13 mouse cellular contexts compared by ENCODE assay signal in genomic region chr9:123285623-123286022, GRCm38 (mm10). TPM values are rescaled to one million over a fixed set of nuclear protein-coding genes. Genes with fewer than 3 reads are reported as not detected.
DNase-seq lines count a peak whose midpoint lies in the region; ATAC-seq lines count a peak whose summit lies in the region.
"Had no signal": no experiment of that assay in that cellular context is flagged by ENCODE, and none has a peak within 500 bp of the region (broad histone marks: within the 10 kb centered on the region; RNA-seq: fewer than 3 reads in every experiment).

No protein-coding gene starts in this region.

- H3K36me3 ChIP-seq in liver, embryonic 12.5 days = no peaks in the 10 kb centered on the region
- H3K36me3 ChIP-seq: heart, embryonic 13.5 days; limb, embryonic 10.5 days had no signal

- ATAC-seq in liver, embryonic 12.5 days = peak; percentile 47; the same call in 1 of the 2 replicates
- ATAC-seq: activated CD4-positive, CD25-positive, alpha-beta regulatory T cell, adult 4 months; lung, postnatal 0 days had no signal

- peak; percentile 36 to 79 for DNase-seq in urinary bladder, adult 18-20 months (ENCODE audit: low spot score in 2 of 2)
- DNase-seq in urinary bladder, postnatal 10 days (ENCODE audit: low spot score) = no peak
- DNase-seq in cerebellum, postnatal 14 days = peak; percentile 43 to 56
- no peak for DNase-seq in gastrocnemius, adult 8-10 months (ENCODE audit: low spot score in 2 of 2)
- no peak for DNase-seq in layer of hippocampus, postnatal 14 days (ENCODE audit: low spot score in 2 of 2)
- DNase-seq in testis, postnatal 14 days (ENCODE audit: low spot score) = no peak
- no peak for DNase-seq in ovary, postnatal 10 days (ENCODE audit: low spot score)
- DNase-seq: kidney, postnatal 25 days had no signal

- no peaks in the 10 kb centered on the region for H3K27me3 ChIP-seq in liver, embryonic 12.5 days (replicated peaks)
- H3K27me3 ChIP-seq: heart, embryonic 13.5 days had no signal

- WGBS in liver, embryonic 12.5 days (ENCODE audit: insufficient replicate concordance) = 20% methylated on average over 4 of the region's 4 CpGs

- H3K27ac ChIP-seq in liver, embryonic 12.5 days = no peak overlapping the region
- H3K27ac ChIP-seq: heart, embryonic 13.5 days; limb, embryonic 10.5 days had no signal

- H3K4me1 ChIP-seq in liver, embryonic 12.5 days = peaks cover 11% of the 10 kb centered on the region
- H3K4me1 ChIP-seq: limb, embryonic 10.5 days had no signal

- H3K9ac ChIP-seq in liver, embryonic 12.5 days = no peak overlapping the region
- H3K9ac ChIP-seq: heart, embryonic 13.5 days had no signal

- no peak overlapping the region for H3K4me2 ChIP-seq in liver, embryonic 12.5 days
- H3K4me2 ChIP-seq: heart, embryonic 13.5 days had no signal

- H3K9me3 ChIP-seq in liver, embryonic 12.5 days (replicated peaks) = no peaks in the 10 kb centered on the region
- H3K9me3 ChIP-seq: heart, embryonic 13.5 days; limb, embryonic 10.5 days had no signal

- no peak overlapping the region for H3K4me3 ChIP-seq in liver, embryonic 12.5 days
- H3K4me3 ChIP-seq: heart, embryonic 13.5 days; limb, embryonic 10.5 days had no signal

RNA-seq across cellular contexts. Expression of gene Tmem158, which starts 25.1 kb away (rescaled TPM):
- polyA plus RNA-seq in liver, embryonic 12.5 days (2016; fragmentation: Nextera tagmentation; extraction: Ambion mirVana) = 12.6 and 12.8 TPM in 2 replicates
- total RNA-seq in gastrocnemius, adult 8-10 months (2022) = 1 to 10 TPM in 2 of 4 experiments, under 1 TPM in 2; 0.60 to 1.5 (median 1.0) TPM
- total RNA-seq in layer of hippocampus, postnatal 14 days (2021) = 10 to 100 TPM; 43.5 to 46.6 TPM

Comparison
In these comparisons a context has a peak if more than half of its experiments do, and no peak if none do; other contexts are left out.
1. DNase-seq: peak in urinary bladder, adult 18-20 months (2 of 2) and cerebellum, postnatal 14 days (2 of 2); none in urinary bladder, postnatal 10 days (single experiment), gastrocnemius, adult 8-10 months (0 of 2), layer of hippocampus, postnatal 14 days (0 of 2), testis, postnatal 14 days (single experiment) and ovary, postnatal 10 days (single experiment).
2. RNA of gene Tmem158, which starts 25.1 kb away (total RNA-seq): 43.5 to 46.6 TPM in layer of hippocampus, postnatal 14 days; 0.60 to 1.5 TPM in gastrocnemius, adult 8-10 months; every median in the first group is over 10 times any median in the second.